Mouse (Mus musculus) heart, embryonic 15.5 days (tissue): ENCODE results near the gene Eif5a2. TPM values are rescaled to one million over a fixed set of nuclear protein-coding genes. Genes with fewer than 3 reads are reported as not detected.

ENCODE experiments used
- polyA plus RNA-seq: library from polyadenylated mRNA; unstranded; fragments of >200 nt; fragmentation: Nextera tagmentation; extraction: Ambion mirVana; gene quantifications from 2 replicates; pipeline ENCODE4 v1.2.1, GENCODE M21; 2015

Eif5a2 gene
- polyA plus RNA-seq, 1 experiment from 2014 or later, result 7.7 TPM

Other genes with a start within 250 kb of the Eif5a2 start
- 0.15 and 0.25 TPM in 2 replicates for gene Slc2a2, start 83.4 kb upstream of the Eif5a2 start, polyA plus RNA-seq
- 161 and 235 TPM in 2 replicates for gene Rpl22l1, start 24.2 kb downstream of the Eif5a2 start, polyA plus RNA-seq
- not detected in 2 replicates for gene Gm1527, start 111.3 kb downstream of the Eif5a2 start, polyA plus RNA-seq